Mouse (Mus musculus) kidney, postnatal 4 days (tissue): ENCODE data around the gene Wnt7a.
A peak's percentile ranks its signal among the peaks of the same experiment; 100 is the strongest.

Source experiments
- DNase-seq, 2 experiments: peaks; one replicate each; pipeline ENCODE4 v3.0.0; 2021; ENCODE audit warnings: mixed read lengths in 2 of 2

Gene Wnt7a

GRCm38 (mm10) chr6:91410961-91411368 is at the start of gene Wnt7a:
TSS of gene Wnt7a (minus strand) at chr6:91411363.
- peak; percentile 16 to 35 for DNase-seq

- peak; percentile 32 to 59 for DNase-seq
Measured at GRCm38 (mm10) chr6:91459471-91459870, 48.3 kb upstream of the Wnt7a start.

GRCm38 (mm10) chr6:91454546-91454945 is 43.4 kb upstream of the Wnt7a start:
- DNase-seq = no peak

GRCm38 (mm10) chr6:91452056-91452455 is 40.9 kb upstream of the Wnt7a start:
- DNase-seq = no peak

- no peak for DNase-seq
Measured at GRCm38 (mm10) chr6:91449472-91450225, 38.5 kb upstream of the Wnt7a start.

GRCm38 (mm10) chr6:91445316-91445715 is 34.2 kb upstream of the Wnt7a start:
- DNase-seq = no peak

- peak in 1 of 2 experiments; percentile 3 for DNase-seq
Measured at GRCm38 (mm10) chr6:91441145-91441662, 30.0 kb upstream of the Wnt7a start.

GRCm38 (mm10) chr6:91440474-91441144 is 29.4 kb upstream of the Wnt7a start:
- peak; percentile 98 to 99 for DNase-seq

- no peak for DNase-seq
Measured at GRCm38 (mm10) chr6:91424151-91424550, 13.0 kb upstream of the Wnt7a start.

- DNase-seq = no peak
Measured at GRCm38 (mm10) chr6:91421629-91422028, 10.5 kb upstream of the Wnt7a start.

GRCm38 (mm10) chr6:91417291-91417845 is 6.2 kb upstream of the Wnt7a start:
- DNase-seq = no peak

GRCm38 (mm10) chr6:91416146-91416545 is 5.0 kb upstream of the Wnt7a start:
- no peak for DNase-seq

GRCm38 (mm10) chr6:91414890-91415289 is 3.7 kb upstream of the Wnt7a start:
- peak; percentile 65 to 67 for DNase-seq

- peak; percentile 83 to 85 for DNase-seq
Measured at GRCm38 (mm10) chr6:91411369-91411981, 312 bp upstream of the Wnt7a start.

GRCm38 (mm10) chr6:91410168-91410780 is 889 bp downstream of the Wnt7a start:
- DNase-seq = no peak

- peak; percentile 53 to 68 for DNase-seq
Measured at GRCm38 (mm10) chr6:91409448-91410167, 1.6 kb downstream of the Wnt7a start.

- peak; percentile 20 to 31 for DNase-seq
Measured at GRCm38 (mm10) chr6:91408616-91409015, 2.5 kb downstream of the Wnt7a start.

GRCm38 (mm10) chr6:91401591-91401990 is 9.6 kb downstream of the Wnt7a start:
- no peak for DNase-seq

- no peak for DNase-seq
Measured at GRCm38 (mm10) chr6:91400514-91400913, 10.6 kb downstream of the Wnt7a start.

GRCm38 (mm10) chr6:91392475-91393174 is 18.5 kb downstream of the Wnt7a start:
- no peak for DNase-seq

- DNase-seq = no peak
Measured at GRCm38 (mm10) chr6:91389141-91389540, 22.0 kb downstream of the Wnt7a start.
